Mouse (Mus musculus) midbrain, postnatal 0 days (tissue): Measurements from ENCODE around the gene Rap2c. TPM values are rescaled to one million over a fixed set of nuclear protein-coding genes. Genes with fewer than 3 reads are reported as not detected.
A peak's percentile ranks its signal among the peaks of the same experiment; 100 is the strongest.

ENCODE experiments used
- ATAC-seq: fragments of 200-750 bp; cut with Nextera tagmentation; 2 replicates; pipeline ENCODE4 v1.8.0; 2017; ENCODE audit warnings: moderate number of reproducible peaks, mild to moderate bottlenecking, moderate TSS enrichment, moderate library complexity; ENCODE audit not compliant: low FRiP score
- DNase-seq: peaks from one replicate; pipeline ENCODE4 v3.0.0-alpha.2; 2015; ENCODE audit warnings: low spot score
- H3K27ac ChIP-seq: fragments of 300-500 bp; sonication (generic); 2 replicates; pipeline ENCODE4 v1.5.1; 2014; ENCODE audit warnings: low read depth, mild to moderate bottlenecking, low read length, mixed read lengths
- H3K27me3 ChIP-seq: fragments of 300-500 bp; sonication (generic); 2 replicates; pipeline ENCODE4 v1.6.1; 2014; ENCODE audit warnings: low read length, control low read depth, mixed read lengths; ENCODE audit not compliant: insufficient read depth
- H3K36me3 ChIP-seq: fragments of 300-500 bp; sonication (generic); 2 replicates; pipeline ENCODE4 v1.6.1; 2014; ENCODE audit warnings: low read length, control low read depth, mixed read lengths; ENCODE audit not compliant: insufficient read depth
- H3K4me1 ChIP-seq: fragments of 300-500 bp; sonication (generic); 2 replicates; pipeline ENCODE4 v1.6.1; 2014; ENCODE audit warnings: mild to moderate bottlenecking, control low read depth, antibody characterized with exemption, low read length, mixed read lengths; ENCODE audit not compliant: insufficient read depth
- H3K4me2 ChIP-seq: fragments of 300-500 bp; sonication (generic); 2 replicates; pipeline ENCODE4 v1.6.1; 2014; ENCODE audit warnings: low read depth, mild to moderate bottlenecking, low read length, mixed read lengths; ENCODE audit not compliant: poor library complexity, severe bottlenecking
- H3K4me3 ChIP-seq: fragments of 300-500 bp; sonication (generic); 2 replicates; pipeline ENCODE4 v1.5.1; 2014; ENCODE audit warnings: low read depth, mild to moderate bottlenecking, low read length, moderate library complexity
- H3K9ac ChIP-seq: fragments of 300-500 bp; sonication (generic); replicated peaks from 2 replicates; pipeline ENCODE4 v1.6.1; 2014; ENCODE audit warnings: mild to moderate bottlenecking, low read length, moderate library complexity, mixed read lengths; ENCODE audit not compliant: poor library complexity, severe bottlenecking
- H3K9me3 ChIP-seq: fragments of 300-500 bp; sonication (generic); 2 replicates; pipeline ENCODE4 v1.6.1; 2016; ENCODE audit warnings: low read length, control low read depth
- CTCF ChIP-seq: IDR thresholded peaks from 2 replicates; pipeline ENCODE4 v1.5.1; 2016; ENCODE audit warnings: antibody characterized with exemption, mild to moderate bottlenecking
- WGBS: fragments of 180-500 bp; shearing (Covaris S2); extraction: QIAGEN DNeasy Blood & Tissue Kit; methylation state at CpG from one replicate; pipeline ENCODE4 v1.1.7; 2014; 5-methylcytosine and 5-hydroxymethylcytosine counted together
- polyA plus RNA-seq: library from polyadenylated mRNA; unstranded; fragments of >200 nt; fragmentation: Nextera tagmentation; extraction: Ambion mirVana; gene quantifications from 2 replicates; pipeline ENCODE4 v1.2.1, GENCODE M21; 2015
- total RNA-seq: library from RNA; depleted of rRNA; stranded (reverse); fragments of >200 nt; gene quantifications from 2 replicates; pipeline ENCODE4 v1.2.3, GENCODE M21; 2014

Rap2c gene
- total and polyA plus RNA-seq, 2 experiments from 2014 or later, result 10.0 to 20.9 TPM

DNA sequence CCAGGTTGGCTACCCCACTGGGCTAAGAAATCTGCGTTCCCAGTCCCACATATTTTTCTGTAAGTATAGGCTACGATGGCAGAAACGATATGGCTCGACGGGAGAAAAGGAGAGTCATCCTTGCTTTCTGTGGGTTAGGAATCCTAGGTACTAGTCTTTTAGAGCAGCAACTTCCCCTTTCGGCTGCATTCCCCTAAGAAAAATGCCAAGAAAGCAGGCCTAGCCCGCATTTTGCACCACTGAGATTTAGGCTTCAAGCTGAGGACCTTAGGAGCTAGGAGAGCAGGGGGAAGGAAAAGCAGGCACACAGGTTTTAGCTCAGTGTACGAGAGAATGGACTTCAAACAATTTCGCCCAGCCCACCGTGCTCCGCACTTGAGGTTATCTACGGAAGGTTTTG, 892 bp downstream of the Rap2c start:
- ATAC-seq (no peak), DNase-seq (no peak)
- Histone ChIP-seq H3K4me2 (peak overlapping the region; percentile 55), H3K9me3 (no peaks in the 10 kb centered on the region), H3K27me3 (no peaks in the 10 kb centered on the region), H3K4me1 (no peaks in the 10 kb centered on the region), H3K36me3 (no peaks in the 10 kb centered on the region), H3K4me3 (peak overlapping the region; percentile 53), H3K9ac (0 out of 2 replicates have a peak overlapping the region, but pooled peaks have one; percentile 13), H3K27ac (no peak overlapping the region)
- 23% methylated on average over 12 of the region's 12 CpGs for WGBS
- no peak for TF ChIP-seq CTCF

DNA sequence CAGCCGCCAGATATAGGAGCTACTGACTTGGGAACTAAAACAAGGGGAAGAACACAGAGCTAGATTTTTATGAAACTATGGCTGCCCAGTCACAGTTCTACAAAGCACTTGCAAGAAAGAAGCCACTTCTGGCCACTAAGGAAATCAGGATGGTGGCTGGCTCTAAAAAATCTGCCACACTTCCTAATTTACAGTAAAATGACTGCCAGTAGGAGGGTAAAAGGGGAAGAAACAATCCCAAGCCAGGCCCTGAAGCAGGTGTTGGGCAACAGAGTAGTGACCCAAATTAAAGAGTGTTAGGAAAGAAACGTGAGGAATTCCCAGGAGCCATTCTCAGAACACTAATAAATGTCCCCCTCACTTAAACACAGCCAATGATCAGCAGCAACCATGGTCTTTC, 5.5 kb downstream of the Rap2c start:
- DNase-seq (no peak), ATAC-seq (no peak)
- Histone ChIP-seq H3K27ac (no peak overlapping the region), H3K9me3 (no peaks in the 10 kb centered on the region), H3K4me2 (no peak overlapping the region), H3K36me3 (no peaks in the 10 kb centered on the region), H3K9ac (no peak overlapping the region), H3K4me1 (no peaks in the 10 kb centered on the region), H3K4me3 (no peak overlapping the region), H3K27me3 (no peaks in the 10 kb centered on the region)
- 88% methylated on average over 2 of the region's 2 CpGs for WGBS
- no peak for TF ChIP-seq CTCF

- no peak for TF ChIP-seq CTCF
These were observed 7.5 kb downstream of the Rap2c start for GRCm38 (mm10) chrX:51010323-51010722.

DNA sequence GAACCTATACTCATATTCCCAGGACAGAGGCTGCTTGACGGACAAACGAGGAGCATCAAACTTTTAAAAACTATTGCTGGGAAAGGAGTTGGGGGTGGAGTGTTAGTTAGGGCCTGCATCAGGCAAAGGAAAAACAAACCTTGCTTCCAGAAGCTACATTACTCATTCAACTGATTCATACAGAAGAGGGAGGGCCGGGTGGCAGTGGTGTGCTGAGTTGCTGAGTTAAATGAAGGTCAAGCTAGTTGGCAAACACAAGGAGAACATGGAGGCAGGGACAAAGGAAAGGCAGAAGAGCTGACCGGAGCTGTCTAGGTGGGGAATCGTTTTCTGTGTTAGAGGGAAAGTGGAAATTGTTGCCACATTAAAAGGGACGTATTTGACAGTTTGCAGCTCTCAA, 17.0 kb downstream of the Rap2c start:
- TF ChIP-seq CTCF, result no peak
- 85% methylated on average over 6 of the region's 6 CpGs for WGBS

More at GRCm38 (mm10) chrX:51010323-51010722, 7.5 kb downstream of the Rap2c start:
- Histone ChIP-seq H3K27ac (no peak overlapping the region), H3K36me3 (no peaks in the 10 kb centered on the region), H3K27me3 (no peaks in the 10 kb centered on the region), H3K4me3 (no peak overlapping the region), H3K4me1 (no peaks in the 10 kb centered on the region), H3K9ac (no peak overlapping the region), H3K9me3 (no peaks in the 10 kb centered on the region), H3K4me2 (no peak overlapping the region)
- ATAC-seq (no peak), DNase-seq (no peak)
- WGBS, result 83% methylated on average over 4 of the region's 4 CpGs

GRCm38 (mm10) chrX:50995310-50995709, 22.5 kb downstream of the Rap2c start:
- TF ChIP-seq CTCF, result no peak
- WGBS, result 78% methylated on average over 2 of the region's 2 CpGs
- Histone ChIP-seq H3K36me3 (no peaks in the 10 kb centered on the region), H3K4me2 (no peak overlapping the region), H3K9me3 (no peaks in the 10 kb centered on the region), H3K27ac (no peak overlapping the region), H3K4me3 (no peak overlapping the region), H3K27me3 (no peaks in the 10 kb centered on the region), H3K9ac (no peak overlapping the region), H3K4me1 (no peaks in the 10 kb centered on the region)
- no peak for ATAC-seq
- no peak for DNase-seq

More for the DNA sequence above, 17.0 kb downstream of the Rap2c start:
- Histone ChIP-seq H3K9ac (no peak overlapping the region), H3K4me3 (no peak overlapping the region), H3K9me3 (no peaks in the 10 kb centered on the region), H3K4me1 (no peaks in the 10 kb centered on the region), H3K27ac (no peak overlapping the region), H3K36me3 (no peaks in the 10 kb centered on the region), H3K27me3 (no peaks in the 10 kb centered on the region), H3K4me2 (no peak overlapping the region)
- ATAC-seq (no peak), DNase-seq (no peak)

DNA sequence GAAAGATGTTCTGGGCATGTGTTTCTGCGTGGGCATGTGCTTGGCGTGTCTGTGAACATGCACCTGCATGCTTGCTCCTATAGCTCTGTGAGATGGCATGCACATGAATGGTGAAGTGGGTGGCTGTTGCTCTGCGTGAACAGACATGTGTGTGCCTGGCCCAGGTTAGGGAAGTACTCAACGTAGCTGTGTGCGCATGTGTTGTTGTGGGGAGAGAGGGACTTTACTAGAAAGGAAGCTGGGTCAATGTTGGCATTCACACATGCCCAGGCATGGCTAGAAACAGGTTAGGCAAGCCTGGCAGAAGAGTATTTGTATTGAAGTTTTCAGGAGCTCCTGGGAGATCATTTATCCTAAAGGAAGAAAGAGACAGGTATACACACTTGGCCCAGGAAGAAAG, 26.5 kb downstream of the Rap2c start:
- no peaks in the 10 kb centered on the region for H3K9me3 ChIP-seq
- no peaks in the 10 kb centered on the region for H3K27me3 ChIP-seq
- H3K4me2 ChIP-seq, result no peak overlapping the region
- WGBS, result 94% methylated on average over 5 of the region's 5 CpGs
- H3K4me3 ChIP-seq, result no peak overlapping the region
- TF ChIP-seq CTCF, result no peak
- H3K9ac ChIP-seq, result no peak overlapping the region
- no peak for ATAC-seq
- no peak for DNase-seq
- no peaks in the 10 kb centered on the region for H3K36me3 ChIP-seq
- no peak overlapping the region for H3K27ac ChIP-seq
- H3K4me1 ChIP-seq, result no peaks in the 10 kb centered on the region
